Mouse (Mus musculus) lung, adult 2 months (tissue): Measurements from ENCODE around the gene Cstad.

Source experiments
- CTCF ChIP-seq: fragments of 200-500 bp; IDR thresholded peaks from 2 replicates; pipeline ENCODE4 v1.5.1; 2011; ENCODE audit warnings: mild to moderate bottlenecking, low read length, control low read depth; ENCODE audit not compliant: insufficient read depth
- POLR2A ChIP-seq: fragments of 200-500 bp; IDR thresholded peaks from 2 replicates; pipeline ENCODE4 v1.6.1; 2011; ENCODE audit warnings: low read depth, mild to moderate bottlenecking, control low read depth, low read length, borderline replicate concordance; ENCODE audit errors: extremely low read depth

- TF ChIP-seq CTCF (no peak), POLR2A (no peak)
Measured at GRCm38 (mm10) chr2:30629860-30630259, 35.0 kb downstream of the Cstad start.
